Mouse (Mus musculus) heart, adult 2 months (tissue): ENCODE measurements around the gene Cyp2b13. TPM values are rescaled to one million over a fixed set of nuclear protein-coding genes. Genes with fewer than 3 reads are reported as not detected.
"Not testable (repeated sequence)": the region's sequence is repeated elsewhere in the genome, so short reads cannot be mapped to it uniquely, and the experiment has no call there.

ENCODE experiments used
- DNase-seq, 2 experiments: peaks; one replicate each; pipeline ENCODE4 v3.0.0; 2021
- H3K27ac ChIP-seq: fragments of 200-600 bp; 2 replicates; pipeline ENCODE4 v1.8.1; 2022
- H3K27me3 ChIP-seq: fragments of 200-500 bp; 2 replicates; pipeline ENCODE4 v1.6.1; 2012; ENCODE audit warnings: mild to moderate bottlenecking, low read length, inconsistent platforms, mixed read lengths; ENCODE audit not compliant: control insufficient read depth, insufficient read depth
- H3K36me3 ChIP-seq: fragments of 200-500 bp; 2 replicates; pipeline ENCODE4 v1.6.1; 2012; ENCODE audit warnings: low read length, inconsistent platforms; ENCODE audit not compliant: control insufficient read depth, insufficient read depth
- H3K4me1 ChIP-seq: fragments of 200-500 bp; 2 replicates; pipeline ENCODE4 v1.6.1; 2011; ENCODE audit warnings: low read length; ENCODE audit not compliant: control insufficient read depth, insufficient read depth
- H3K4me3 ChIP-seq: fragments of 200-600 bp; 2 replicates; pipeline ENCODE4 v1.8.1; 2022
- H3K79me2 ChIP-seq: fragments of 200-500 bp; replicated peaks from 2 replicates; pipeline ENCODE4 v1.6.1; 2012; ENCODE audit warnings: mild to moderate bottlenecking, inconsistent platforms, low read length, moderate library complexity, mixed read lengths; ENCODE audit not compliant: control insufficient read depth, insufficient read depth
- H3K9ac ChIP-seq: fragments of 200-500 bp; 2 replicates; pipeline ENCODE4 v1.6.1; 2012; ENCODE audit warnings: low read depth, mild to moderate bottlenecking, control low read depth, inconsistent platforms, low read length, mixed read lengths
- CTCF ChIP-seq: fragments of 200-600 bp; IDR thresholded peaks from 2 replicates; pipeline ENCODE4 v1.8.1; 2022; ENCODE audit warnings: antibody characterized with exemption, mild to moderate bottlenecking, moderate library complexity
- EP300 ChIP-seq: fragments of 200-500 bp; IDR thresholded peaks from 2 replicates; pipeline ENCODE4 v1.6.1; 2011; ENCODE audit warnings: low read depth, low read length, control low read depth; ENCODE audit not compliant: insufficient read depth
- POLR2A ChIP-seq: fragments of 200-500 bp; IDR thresholded peaks from 2 replicates; pipeline ENCODE4 v1.6.1; 2011; ENCODE audit warnings: mild to moderate bottlenecking, low read depth, low read length, control low read depth; ENCODE audit not compliant: insufficient read depth
- WGBS: fragments of 180-500 bp; shearing (Covaris S2); methylation state at CpG from one replicate; pipeline ENCODE4 v1.1.7; 2018; 5-methylcytosine and 5-hydroxymethylcytosine counted together
- intact Hi-C: fragments of 180-260 bp; cut with DNase I; formaldehyde crosslinking; loops from one replicate; pipeline ENCODE4 v1.15.1; 2025
- long read RNA-seq: library from polyadenylated mRNA; stranded (forward); transcript quantifications from one replicate; pipeline ENCODE4 v2.0.0, GENCODE M21; 2021
- polyA plus RNA-seq: library from polyadenylated mRNA; depleted of rRNA; stranded (reverse); fragments of >200 nt; gene quantifications from 2 replicates; pipeline ENCODE4 v1.2.3, GENCODE M21; 2012; rRNA removed
- total RNA-seq, 2 experiments: library from RNA; stranded (reverse); gene quantifications; 2 replicates each; pipeline ENCODE4 v1.2.3; 2021

The Cyp2b13 gene
- total RNA-seq (not detected), polyA plus RNA-seq (not detected in 2 replicates)
- long read RNA-seq = 0 reads

GRCm38 (mm10) chr7:26061197-26061596 lies at the start of gene Cyp2b13:
Gene Cyp2b13, plus strand, starts transcription at chr7:26061497.
- WGBS = 80% methylated on average over 2 of the region's 2 CpGs
- H3K36me3 ChIP-seq, intact Hi-C loops, H3K9ac ChIP-seq, H3K4me1 ChIP-seq, H3K79me2 ChIP-seq, DNase-seq, H3K4me3 ChIP-seq, H3K27me3 ChIP-seq, H3K27ac ChIP-seq: not testable (repeated sequence)

DNA sequence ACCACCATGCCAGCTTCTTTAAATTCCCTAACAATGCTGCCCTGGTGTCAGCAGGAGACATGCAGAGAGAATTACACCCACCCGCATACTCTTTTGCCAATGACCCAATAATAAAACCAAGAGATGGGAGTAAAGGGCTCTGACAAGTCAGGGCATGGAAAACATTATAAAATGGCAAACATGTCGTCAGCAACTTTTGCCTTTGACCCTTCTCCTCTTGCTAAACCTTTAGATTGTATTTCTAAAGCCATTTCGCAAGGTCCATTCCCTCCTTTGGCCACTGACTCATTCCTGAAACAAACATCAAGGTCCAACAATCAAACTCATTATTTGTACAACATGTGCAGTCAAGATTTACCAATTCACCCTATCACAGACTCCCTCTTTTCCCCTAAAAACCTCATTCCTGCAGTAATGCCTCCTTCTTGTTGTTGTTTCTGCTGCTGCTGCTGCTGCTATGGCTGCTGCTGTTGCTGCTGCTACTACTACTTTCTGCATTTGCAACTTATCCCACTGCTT lies 41.4 kb upstream of the Cyp2b13 start:
- H3K36me3 ChIP-seq, H3K27ac ChIP-seq, DNase-seq, H3K4me1 ChIP-seq, H3K27me3 ChIP-seq, H3K9ac ChIP-seq, H3K79me2 ChIP-seq, intact Hi-C loops, H3K4me3 ChIP-seq: not testable (repeated sequence)
- WGBS = 78% methylated on average over 1 of the region's 3 CpGs

DNA sequence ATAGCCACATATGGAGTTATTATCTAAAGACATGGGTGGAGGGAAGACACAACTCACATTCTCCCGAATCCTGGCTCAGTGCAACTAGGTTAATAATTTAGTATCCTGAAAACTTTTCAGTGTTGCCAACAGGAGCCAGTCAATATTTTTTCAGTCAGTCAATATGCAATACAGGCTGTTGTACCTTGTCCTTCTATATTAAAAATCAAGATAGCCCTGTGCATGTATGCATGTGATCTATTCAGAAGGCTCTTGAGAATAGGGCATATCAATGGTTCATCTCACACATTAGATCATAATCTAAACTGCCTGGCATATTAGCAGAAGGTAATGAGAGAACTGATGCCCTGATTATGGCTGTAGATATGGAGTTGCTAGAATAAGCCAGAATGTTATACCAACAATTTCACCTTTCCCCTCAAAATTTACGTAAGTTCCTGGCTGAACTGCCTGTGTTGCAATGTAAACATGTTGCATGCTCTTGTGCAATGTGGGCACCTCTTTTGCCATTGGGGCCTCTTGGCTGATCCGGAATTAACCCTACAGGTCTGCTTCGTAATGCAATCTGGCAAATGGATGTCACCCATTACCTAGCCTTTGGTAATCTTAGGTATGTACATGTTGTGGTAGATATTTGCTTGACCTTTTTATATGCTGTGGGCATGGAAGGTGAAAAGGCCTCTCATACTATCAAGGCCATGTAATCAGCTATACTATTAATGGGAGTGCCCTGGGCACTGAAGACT lies 6.2 kb upstream of the Cyp2b13 start:
- WGBS = 63% methylated on average over 4 of the region's 4 CpGs
- H3K9ac ChIP-seq, H3K36me3 ChIP-seq, H3K27ac ChIP-seq, H3K4me1 ChIP-seq, intact Hi-C loops, H3K79me2 ChIP-seq, H3K27me3 ChIP-seq, DNase-seq, H3K4me3 ChIP-seq: not testable (repeated sequence)

- H3K4me1 ChIP-seq, DNase-seq, H3K79me2 ChIP-seq, H3K4me3 ChIP-seq, H3K27me3 ChIP-seq, H3K9ac ChIP-seq, H3K27ac ChIP-seq, intact Hi-C loops, H3K36me3 ChIP-seq: not testable (repeated sequence)
- WGBS = 54% methylated on average over 29 of the region's 29 CpGs
These were observed 10.4 kb downstream of the Cyp2b13 start for GRCm38 (mm10) chr7:26071677-26072076.

GRCm38 (mm10) chr7:26082595-26082994 lies 21.3 kb downstream of the Cyp2b13 start:
- Histone ChIP-seq H3K9ac (no peak overlapping the region), H3K36me3 (no peaks in the 10 kb centered on the region), H3K4me1 (no peaks in the 10 kb centered on the region), H3K27me3 (no peaks in the 10 kb centered on the region), H3K27ac (no peak overlapping the region), H3K4me3 (no peak overlapping the region), H3K79me2 (no peaks in the 10 kb centered on the region)
- DNase-seq = no peak
- TF ChIP-seq CTCF (no peak), EP300 (no peak), POLR2A (no peak)
- intact Hi-C loops = no loop called here
- WGBS = 50% methylated on average over 2 of the region's 2 CpGs

DNA sequence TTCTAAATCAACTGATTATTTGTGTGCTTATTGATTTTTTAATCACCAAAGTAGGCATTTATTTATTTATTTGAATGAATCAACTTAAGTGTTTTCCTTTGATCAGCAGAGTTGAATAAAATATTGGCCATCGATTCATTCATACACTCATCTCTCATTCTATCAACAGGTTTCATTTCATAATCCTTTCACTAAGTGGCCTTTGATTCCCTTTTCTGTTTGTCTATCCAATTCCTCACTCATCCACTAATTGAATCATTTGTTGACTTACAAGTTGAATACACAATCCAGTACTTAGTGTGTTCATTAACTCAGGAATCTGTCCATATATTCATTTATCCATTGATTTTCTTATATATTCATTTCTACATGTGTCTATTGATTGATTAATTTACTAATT lies 26.1 kb downstream of the Cyp2b13 start:
- H3K79me2 ChIP-seq = no peaks in the 10 kb centered on the region
- H3K27ac ChIP-seq = no peak overlapping the region
- no peak for DNase-seq
- no peak overlapping the region for H3K9ac ChIP-seq
- no peaks in the 10 kb centered on the region for H3K27me3 ChIP-seq
- H3K4me1 ChIP-seq = no peaks in the 10 kb centered on the region
- H3K4me3 ChIP-seq = no peak overlapping the region
- intact Hi-C loops = no loop called here
- no peak for TF ChIP-seq EP300
- no peak for TF ChIP-seq CTCF
- TF ChIP-seq POLR2A = no peak
- WGBS = 92% methylated on average over 1 of the region's 1 CpGs
- no peaks in the 10 kb centered on the region for H3K36me3 ChIP-seq

DNA sequence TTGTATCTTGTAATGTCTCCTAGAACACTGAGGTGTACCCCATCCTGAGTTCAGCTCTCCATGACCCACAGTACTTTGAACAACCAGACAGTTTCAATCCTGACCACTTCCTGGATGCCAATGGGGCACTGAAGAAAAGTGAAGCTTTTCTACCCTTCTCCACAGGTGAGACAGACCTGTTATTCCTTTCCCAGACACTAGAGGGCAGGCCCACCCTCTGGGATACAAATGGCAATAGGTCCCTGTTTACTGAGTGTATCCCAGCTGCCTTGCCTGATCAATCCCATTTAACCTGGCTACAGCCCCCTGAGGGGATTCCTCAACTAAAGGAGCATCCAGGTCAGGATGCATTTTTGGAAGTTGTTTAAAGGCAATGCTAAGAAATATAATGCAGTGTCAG lies 27.3 kb downstream of the Cyp2b13 start:
- intact Hi-C loops, H3K4me3 ChIP-seq, H3K27ac ChIP-seq, H3K36me3 ChIP-seq, H3K4me1 ChIP-seq, H3K79me2 ChIP-seq, H3K27me3 ChIP-seq, DNase-seq, H3K9ac ChIP-seq: not testable (repeated sequence)
- TF ChIP-seq CTCF = peak; percentile 27

GRCm38 (mm10) chr7:26139623-26140022 lies 78.3 kb downstream of the Cyp2b13 start:
- H3K27ac ChIP-seq, intact Hi-C loops, H3K36me3 ChIP-seq, H3K9ac ChIP-seq, DNase-seq, H3K79me2 ChIP-seq, H3K27me3 ChIP-seq, H3K4me1 ChIP-seq, H3K4me3 ChIP-seq: not testable (repeated sequence)
- no CpG with 5 or more reads among the region's 2 CpGs for WGBS

- H3K36me3 ChIP-seq, H3K79me2 ChIP-seq, H3K4me1 ChIP-seq, H3K27me3 ChIP-seq, intact Hi-C loops, H3K4me3 ChIP-seq, DNase-seq, H3K27ac ChIP-seq, H3K9ac ChIP-seq: not testable (repeated sequence)
- WGBS = 0% methylated on average over 1 of the region's 3 CpGs
These were observed 82.4 kb downstream of the Cyp2b13 start for GRCm38 (mm10) chr7:26143657-26144056.
